Mouse (Mus musculus) splenic B cell, adult 2 months (primary cell): ENCODE data around the gene Tfdp2.
"Not testable (repeated sequence)": the region's sequence is repeated elsewhere in the genome, so short reads cannot be mapped to it uniquely, and the experiment has no call there.

Experiments used
- DNase-seq: peaks from one replicate; pipeline ENCODE4 v3.0.0-alpha.2; 2011; ENCODE audit warnings: low read depth, low spot score
- H3K27me3 ChIP-seq: 2 replicates; pipeline ENCODE4 v1.6.1; 2012; ENCODE audit warnings: mild to moderate bottlenecking, low read length, moderate library complexity, mixed read lengths; ENCODE audit not compliant: control insufficient read depth, poor library complexity, insufficient read depth, severe bottlenecking
- H3K36me3 ChIP-seq: 2 replicates; pipeline ENCODE4 v1.6.1; 2012; ENCODE audit warnings: mild to moderate bottlenecking, low read length, moderate library complexity, mixed read lengths; ENCODE audit not compliant: control insufficient read depth, poor library complexity, insufficient read depth, severe bottlenecking

The Tfdp2 gene

GRCm38 (mm10) chr9:96195885-96196622 is at the start of gene Tfdp2:
Gene Tfdp2, plus strand, starts transcription at chr9:96196275.
- DNase-seq: peak; percentile 89
- no peaks in the 10 kb centered on the region for H3K27me3 ChIP-seq
- H3K36me3 ChIP-seq: no peaks in the 10 kb centered on the region

GRCm38 (mm10) chr9:96152801-96153200 is 43.3 kb upstream of the Tfdp2 start:
- Histone ChIP-seq H3K27me3 (no peaks in the 10 kb centered on the region), H3K36me3 (no peaks in the 10 kb centered on the region; the same call in 1 of the 2 replicates)
- DNase-seq: no peak

GRCm38 (mm10) chr9:96158431-96158830 is 37.6 kb upstream of the Tfdp2 start:
- Histone ChIP-seq H3K27me3 (no peaks in the 10 kb centered on the region), H3K36me3 (no peaks in the 10 kb centered on the region; the same call in 1 of the 2 replicates)
- DNase-seq: no peak

- Histone ChIP-seq H3K36me3 (no peaks in the 10 kb centered on the region), H3K27me3 (no peaks in the 10 kb centered on the region)
- no peak for DNase-seq
Observed at GRCm38 (mm10) chr9:96159047-96159446, 37.0 kb upstream of the Tfdp2 start.

GRCm38 (mm10) chr9:96160767-96161166 is 35.3 kb upstream of the Tfdp2 start:
- no peak for DNase-seq
- H3K36me3 ChIP-seq: no peaks in the 10 kb centered on the region
- H3K27me3 ChIP-seq: no peaks in the 10 kb centered on the region

GRCm38 (mm10) chr9:96162421-96162820 is 33.7 kb upstream of the Tfdp2 start:
- DNase-seq: no peak
- Histone ChIP-seq H3K36me3 (no peaks in the 10 kb centered on the region), H3K27me3 (no peaks in the 10 kb centered on the region)

- no peak for DNase-seq
- no peaks in the 10 kb centered on the region for H3K36me3 ChIP-seq
- no peaks in the 10 kb centered on the region for H3K27me3 ChIP-seq
Observed at GRCm38 (mm10) chr9:96163443-96163842, 32.6 kb upstream of the Tfdp2 start.

DNA sequence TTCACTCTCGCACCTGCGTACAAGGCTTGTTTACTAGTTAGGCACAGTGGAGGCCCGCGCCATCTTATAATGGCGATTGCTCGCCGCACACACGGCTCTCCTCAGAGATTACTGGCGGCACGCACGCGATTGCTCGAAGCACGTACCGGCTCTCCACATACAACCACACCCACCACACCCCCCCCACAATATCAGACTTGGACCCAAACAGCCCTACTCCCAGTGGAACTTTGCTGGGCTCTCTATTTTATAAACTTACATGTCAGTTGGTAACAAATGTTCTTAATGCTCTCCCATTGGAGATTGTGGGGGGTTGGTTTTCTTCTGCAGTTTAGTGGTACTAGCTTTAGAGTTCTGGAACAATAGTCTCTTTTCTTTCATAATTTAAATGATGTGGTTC is 32.1 kb upstream of the Tfdp2 start:
- DNase-seq, H3K27me3 ChIP-seq, H3K36me3 ChIP-seq: not testable (repeated sequence)

DNA sequence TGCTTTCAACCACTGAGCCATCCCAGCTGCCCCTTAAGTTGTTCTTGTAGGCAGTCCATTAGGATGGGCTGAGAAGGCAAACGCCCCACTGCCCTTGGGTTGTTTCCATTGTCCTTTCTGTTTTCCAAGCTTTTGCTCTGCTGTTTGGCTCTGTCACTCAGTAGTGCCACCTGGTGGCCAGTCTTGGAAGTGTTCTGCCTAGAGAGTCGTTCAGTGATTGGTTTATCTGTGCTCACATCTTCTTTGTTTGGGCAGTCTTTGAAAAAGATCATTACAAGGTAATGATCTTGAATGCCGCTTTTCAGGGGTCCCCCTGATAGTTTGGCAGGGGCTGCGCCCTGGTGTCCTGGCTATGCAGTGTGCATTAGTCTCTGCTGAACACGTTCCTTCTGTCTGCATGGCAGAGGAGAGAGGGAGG is 28.9 kb upstream of the Tfdp2 start:
- no peaks in the 10 kb centered on the region for H3K27me3 ChIP-seq
- peak; percentile 78 for DNase-seq
- H3K36me3 ChIP-seq: 0 out of 2 replicates have a peak, but pooled peaks cover under 1% of the 10 kb centered on the region

- peak; percentile 43 for DNase-seq
- 0 out of 2 replicates have a peak, but pooled peaks cover 2% of the 10 kb centered on the region for H3K36me3 ChIP-seq
- no peaks in the 10 kb centered on the region for H3K27me3 ChIP-seq
Observed at GRCm38 (mm10) chr9:96170600-96170999, 25.5 kb upstream of the Tfdp2 start.

GRCm38 (mm10) chr9:96184909-96185308 is 11.2 kb upstream of the Tfdp2 start:
- H3K27me3 ChIP-seq: no peaks in the 10 kb centered on the region
- H3K36me3 ChIP-seq: no peaks in the 10 kb centered on the region
- no peak for DNase-seq

- no peak for DNase-seq
- H3K27me3 ChIP-seq: no peaks in the 10 kb centered on the region
Observed at GRCm38 (mm10) chr9:96186701-96187100, 9.4 kb upstream of the Tfdp2 start.

GRCm38 (mm10) chr9:96196636-96197181 is 634 bp downstream of the Tfdp2 start:
- H3K27me3 ChIP-seq: no peaks in the 10 kb centered on the region
- DNase-seq: peak; percentile 53
- H3K36me3 ChIP-seq: no peaks in the 10 kb centered on the region

More at GRCm38 (mm10) chr9:96186701-96187100, 9.4 kb upstream of the Tfdp2 start:
- H3K36me3 ChIP-seq: no peaks in the 10 kb centered on the region

GRCm38 (mm10) chr9:96197806-96198205 is 1.7 kb downstream of the Tfdp2 start:
- no peaks in the 10 kb centered on the region for H3K27me3 ChIP-seq
- DNase-seq: no peak
- 0 out of 2 replicates have a peak, but pooled peaks cover 3% of the 10 kb centered on the region for H3K36me3 ChIP-seq

GRCm38 (mm10) chr9:96203663-96204062 is 7.6 kb downstream of the Tfdp2 start:
- Histone ChIP-seq H3K36me3 (0 out of 2 replicates have a peak, but pooled peaks cover 3% of the 10 kb centered on the region), H3K27me3 (no peaks in the 10 kb centered on the region)
- no peak for DNase-seq
